Mouse (Mus musculus): ENCODE results near the gene Pkd1l3. TPM values are rescaled to one million over a fixed set of nuclear protein-coding genes. Genes with fewer than 3 reads are reported as not detected.
A peak's percentile ranks its signal among the peaks of the same experiment; 100 is the strongest.

Gene Pkd1l3
- polyA plus RNA-seq, 1 experiment from 2014 or later = 0.48 TPM

- ATAC-seq (ENCODE audit: low read depth) = no peak
- H3K36me3 ChIP-seq (ENCODE audit: control insufficient read depth, insufficient read depth) = peaks cover 42% of the 10 kb centered on the region
These were observed 67.2 kb downstream of the Pkd1l3 start for GRCm38 (mm10) chr8:109681535-109681934.

GRCm38 (mm10) chr8:109682120-109682519, 67.8 kb downstream of the Pkd1l3 start:
- Histone ChIP-seq H3K9ac (ENCODE audit: low read depth, low read length) (no peak overlapping the region), H3K4me2 (ENCODE audit: low read depth, low read length) (no peak overlapping the region), H3K27ac (ENCODE audit: low read length) (0 out of 2 replicates have a peak overlapping the region, but pooled peaks have one; percentile 7), H3K36me3 (ENCODE audit: control insufficient read depth, insufficient read depth) (peaks cover 38% of the 10 kb centered on the region), H3K4me3 (ENCODE audit: low read depth, low read length) (no peak overlapping the region), H3K27me3 (ENCODE audit: control insufficient read depth, insufficient read depth, low read depth, low read length) (no peaks in the 10 kb centered on the region), H3K9me3 (replicated peaks; ENCODE audit: control insufficient read depth, low read length) (no peaks in the 10 kb centered on the region), H3K4me1 (ENCODE audit: control insufficient read depth, low read depth, low read length) (no peaks in the 10 kb centered on the region; the same call in 1 of the 2 replicates)
- no peak for ATAC-seq (ENCODE audit: low read depth)
- WGBS (ENCODE audit: insufficient replicate concordance) = 86% methylated on average over 5 of the region's 5 CpGs

More at GRCm38 (mm10) chr8:109681535-109681934, 67.2 kb downstream of the Pkd1l3 start:
- Histone ChIP-seq H3K4me2 (ENCODE audit: low read depth, low read length) (no peak overlapping the region), H3K9me3 (replicated peaks; ENCODE audit: control insufficient read depth, low read length) (no peaks in the 10 kb centered on the region), H3K27ac (ENCODE audit: low read length) (no peak overlapping the region), H3K9ac (ENCODE audit: low read depth, low read length) (no peak overlapping the region), H3K27me3 (ENCODE audit: control insufficient read depth, insufficient read depth, low read depth, low read length) (no peaks in the 10 kb centered on the region), H3K4me1 (ENCODE audit: control insufficient read depth, low read depth, low read length) (no peaks in the 10 kb centered on the region; the same call in 1 of the 2 replicates), H3K4me3 (ENCODE audit: low read depth, low read length) (no peak overlapping the region)
- 72% methylated on average over 3 of the region's 3 CpGs for WGBS (ENCODE audit: insufficient replicate concordance)

- no peaks in the 10 kb centered on the region for H3K27me3 ChIP-seq (ENCODE audit: control insufficient read depth, insufficient read depth, low read depth, low read length)
- peaks cover 18% of the 10 kb centered on the region for H3K4me1 ChIP-seq (ENCODE audit: control insufficient read depth, low read depth, low read length)
- no peaks in the 10 kb centered on the region for H3K9me3 ChIP-seq (replicated peaks; ENCODE audit: control insufficient read depth, low read length)
- no peak overlapping the region for H3K4me3 ChIP-seq (ENCODE audit: low read depth, low read length)
- ATAC-seq (ENCODE audit: low read depth) = no peak
- 77% methylated on average over 5 of the region's 5 CpGs for WGBS (ENCODE audit: insufficient replicate concordance)
- H3K36me3 ChIP-seq (ENCODE audit: control insufficient read depth, insufficient read depth) = peaks cover 8% of the 10 kb centered on the region
- H3K4me2 ChIP-seq (ENCODE audit: low read depth, low read length) = no peak overlapping the region
- H3K27ac ChIP-seq (ENCODE audit: low read length) = no peak overlapping the region
- H3K9ac ChIP-seq (ENCODE audit: low read depth, low read length) = no peak overlapping the region
These were observed 72.9 kb downstream of the Pkd1l3 start for GRCm38 (mm10) chr8:109687248-109687647.

GRCm38 (mm10) chr8:109691769-109692168, 77.5 kb downstream of the Pkd1l3 start:
- H3K4me3 ChIP-seq (ENCODE audit: low read depth, low read length) = peak overlapping the region; percentile 99
- 29% methylated on average over 5 of the region's 5 CpGs for WGBS (ENCODE audit: insufficient replicate concordance)
- H3K4me2 ChIP-seq (ENCODE audit: low read depth, low read length) = peak overlapping the region; percentile 81
- H3K9me3 ChIP-seq (replicated peaks; ENCODE audit: control insufficient read depth, low read length) = no peaks in the 10 kb centered on the region
- H3K36me3 ChIP-seq (ENCODE audit: control insufficient read depth, insufficient read depth) = no peaks in the 10 kb centered on the region
- H3K27me3 ChIP-seq (ENCODE audit: control insufficient read depth, insufficient read depth, low read depth, low read length) = no peaks in the 10 kb centered on the region
- peak overlapping the region; percentile 97 for H3K9ac ChIP-seq (ENCODE audit: low read depth, low read length)
- no peak overlapping the region for H3K27ac ChIP-seq (ENCODE audit: low read length)
- no peak for ATAC-seq (ENCODE audit: low read depth)
- peaks cover 26% of the 10 kb centered on the region for H3K4me1 ChIP-seq (ENCODE audit: control insufficient read depth, low read depth, low read length)

GRCm38 (mm10) chr8:109692443-109693145, 78.3 kb downstream of the Pkd1l3 start:
- H3K36me3 ChIP-seq (ENCODE audit: control insufficient read depth, insufficient read depth) = no peaks in the 10 kb centered on the region
- peaks cover 26% of the 10 kb centered on the region for H3K4me1 ChIP-seq (ENCODE audit: control insufficient read depth, low read depth, low read length)
- no peaks in the 10 kb centered on the region for H3K9me3 ChIP-seq (replicated peaks; ENCODE audit: control insufficient read depth, low read length)
- peak overlapping the region; percentile 99 for H3K4me3 ChIP-seq (ENCODE audit: low read depth, low read length)
- peak; percentile 70 for ATAC-seq (ENCODE audit: low read depth)
- peak overlapping the region; percentile 97 for H3K9ac ChIP-seq (ENCODE audit: low read depth, low read length)
- no peaks in the 10 kb centered on the region for H3K27me3 ChIP-seq (ENCODE audit: control insufficient read depth, insufficient read depth, low read depth, low read length)
- peak overlapping the region; percentile 84 for H3K27ac ChIP-seq (ENCODE audit: low read length)
- H3K4me2 ChIP-seq (ENCODE audit: low read depth, low read length) = peak overlapping the region; percentile 81
- under 1% methylated on average over 38 of the region's 38 CpGs for WGBS (ENCODE audit: insufficient replicate concordance)

GRCm38 (mm10) chr8:109693146-109693900, 79.0 kb downstream of the Pkd1l3 start, which contains the start of gene Ist1:
Gene Ist1 (minus strand): TSS chr8:109693260.
- peak within 1 kb of the TSS; percentile 97 for H3K4me2 ChIP-seq (ENCODE audit: low read depth, low read length)
- H3K4me3 ChIP-seq (ENCODE audit: low read depth, low read length) = peak within 1 kb of the TSS; percentile 99
- peak within 1 kb of the TSS; percentile 84 for H3K27ac ChIP-seq (ENCODE audit: low read length)
- WGBS (ENCODE audit: insufficient replicate concordance) = under 1% methylated on average over 57 of the region's 57 CpGs
- peaks cover 26% of the 10 kb centered on the region for H3K4me1 ChIP-seq (ENCODE audit: control insufficient read depth, low read depth, low read length)
- H3K9ac ChIP-seq (ENCODE audit: low read depth, low read length) = peak within 1 kb of the TSS; percentile 97
- ATAC-seq (ENCODE audit: low read depth) = peak; percentile 99
- no peaks in the 10 kb centered on the region for H3K36me3 ChIP-seq (ENCODE audit: control insufficient read depth, insufficient read depth)
- no peaks in the 10 kb centered on the region for H3K27me3 ChIP-seq (ENCODE audit: control insufficient read depth, insufficient read depth, low read depth, low read length)
- no peaks in the 10 kb centered on the region for H3K9me3 ChIP-seq (replicated peaks; ENCODE audit: control insufficient read depth, low read length)

- no peaks in the 10 kb centered on the region for H3K36me3 ChIP-seq (ENCODE audit: control insufficient read depth, insufficient read depth)
- peak overlapping the region; percentile 97 for H3K4me2 ChIP-seq (ENCODE audit: low read depth, low read length)
- WGBS (ENCODE audit: insufficient replicate concordance) = 58% methylated on average over 6 of the region's 6 CpGs
- H3K9ac ChIP-seq (ENCODE audit: low read depth, low read length) = no peak overlapping the region; the same call in 1 of the 2 replicates
- no peaks in the 10 kb centered on the region for H3K9me3 ChIP-seq (replicated peaks; ENCODE audit: control insufficient read depth, low read length)
- no peak for ATAC-seq (ENCODE audit: low read depth)
- peak overlapping the region; percentile 99; the same call in 1 of the 2 replicates for H3K4me3 ChIP-seq (ENCODE audit: low read depth, low read length)
- H3K27me3 ChIP-seq (ENCODE audit: control insufficient read depth, insufficient read depth, low read depth, low read length) = no peaks in the 10 kb centered on the region
- no peak overlapping the region for H3K27ac ChIP-seq (ENCODE audit: low read length)
- peaks cover 26% of the 10 kb centered on the region for H3K4me1 ChIP-seq (ENCODE audit: control insufficient read depth, low read depth, low read length)
These were observed 79.8 kb downstream of the Pkd1l3 start for GRCm38 (mm10) chr8:109694154-109694553.

GRCm38 (mm10) chr8:109697754-109698153, 83.4 kb downstream of the Pkd1l3 start:
- H3K4me3 ChIP-seq (ENCODE audit: low read depth, low read length) = no peak overlapping the region
- peaks cover 4% of the 10 kb centered on the region for H3K27me3 ChIP-seq (ENCODE audit: control insufficient read depth, insufficient read depth, low read depth, low read length)
- H3K4me1 ChIP-seq (ENCODE audit: control insufficient read depth, low read depth, low read length) = peaks cover 9% of the 10 kb centered on the region
- no peak for ATAC-seq (ENCODE audit: low read depth)
- no peak overlapping the region for H3K4me2 ChIP-seq (ENCODE audit: low read depth, low read length)
- H3K27ac ChIP-seq (ENCODE audit: low read length) = no peak overlapping the region
- no peaks in the 10 kb centered on the region for H3K36me3 ChIP-seq (ENCODE audit: control insufficient read depth, insufficient read depth)
- no peak overlapping the region for H3K9ac ChIP-seq (ENCODE audit: low read depth, low read length)
- 62% methylated on average over 1 of the region's 1 CpGs for WGBS (ENCODE audit: insufficient replicate concordance)
- H3K9me3 ChIP-seq (replicated peaks; ENCODE audit: control insufficient read depth, low read length) = no peaks in the 10 kb centered on the region

- Histone ChIP-seq H3K27me3 (ENCODE audit: control insufficient read depth, insufficient read depth, low read depth, low read length) (peaks cover 7% of the 10 kb centered on the region), H3K4me3 (ENCODE audit: low read depth, low read length) (no peak overlapping the region), H3K4me1 (ENCODE audit: control insufficient read depth, low read depth, low read length) (peaks cover 9% of the 10 kb centered on the region), H3K4me2 (ENCODE audit: low read depth, low read length) (no peak overlapping the region), H3K27ac (ENCODE audit: low read length) (no peak overlapping the region), H3K9ac (ENCODE audit: low read depth, low read length) (no peak overlapping the region), H3K9me3 (replicated peaks; ENCODE audit: control insufficient read depth, low read length) (no peaks in the 10 kb centered on the region), H3K36me3 (ENCODE audit: control insufficient read depth, insufficient read depth) (no peaks in the 10 kb centered on the region)
- no peak for ATAC-seq (ENCODE audit: low read depth)
- 50% methylated on average over 3 of the region's 3 CpGs for WGBS (ENCODE audit: insufficient replicate concordance)
These were observed 84.2 kb downstream of the Pkd1l3 start for GRCm38 (mm10) chr8:109698477-109698876.

All from liver, embryonic 16.5 days (tissue).